8 mouse cellular contexts compared by ENCODE assay signal in genomic region chr9:59567111-59567510, GRCm38 (mm10). TPM values are rescaled to one million over a fixed set of nuclear protein-coding genes. Genes with fewer than 3 reads are reported as not detected.
DNase-seq lines count a peak whose midpoint lies in the region; ATAC-seq and TF ChIP-seq lines count a peak whose summit lies in the region.

No protein-coding gene starts in this region.

- no peak overlapping the region for H3ac ChIP-seq in C2C12 (ENCODE audit: control insufficient read depth, insufficient read length, low read depth)

- H3K79me2 ChIP-seq in C2C12 (ENCODE audit: control insufficient read depth, insufficient read depth), result no peaks in the 10 kb centered on the region

- ATAC-seq in granulocyte monocyte progenitor cell, adult 5-6 weeks (replicated peaks; ENCODE audit: poor library complexity, severe bottlenecking), result peak; percentile 95
- ATAC-seq in liver, embryonic 16.5 days (ENCODE audit: low read depth), result 0 out of 2 replicates have a peak, but pooled peaks have one; percentile 47
- ATAC-seq in neural tube, embryonic 13.5 days (ENCODE audit: low read depth), result peak; percentile 72

- H3K4me1 ChIP-seq in liver, embryonic 16.5 days (ENCODE audit: control insufficient read depth, low read depth, low read length), result no peaks in the 10 kb centered on the region
- H3K4me1 ChIP-seq in neural tube, embryonic 13.5 days (replicated peaks), result no peaks in the 10 kb centered on the region

- H3K36me3 ChIP-seq in C2C12 (ENCODE audit: control insufficient read depth, insufficient read depth), result peaks cover 17% of the 10 kb centered on the region
- no peaks in the 10 kb centered on the region for H3K36me3 ChIP-seq in liver, embryonic 16.5 days (ENCODE audit: control insufficient read depth, insufficient read depth)
- H3K36me3 ChIP-seq in neural tube, embryonic 13.5 days, result peaks cover 33% of the 10 kb centered on the region

- H3K4me3 ChIP-seq in C2C12 (ENCODE audit: insufficient read depth, poor library complexity, severe bottlenecking), result no peak overlapping the region
- no peak overlapping the region for H3K4me3 ChIP-seq in liver, embryonic 16.5 days (ENCODE audit: low read depth, low read length)
- no peak overlapping the region for H3K4me3 ChIP-seq in neural tube, embryonic 13.5 days

- no peak overlapping the region for H3K4me2 ChIP-seq in liver, embryonic 16.5 days (ENCODE audit: low read depth, low read length)
- H3K4me2 ChIP-seq in neural tube, embryonic 13.5 days, result no peak overlapping the region

- WGBS in liver, embryonic 16.5 days (ENCODE audit: insufficient replicate concordance), result 13% methylated on average over 6 of the region's 6 CpGs
- 33% methylated on average over 6 of the region's 6 CpGs for WGBS in neural tube, embryonic 13.5 days

- no peak overlapping the region for H3K27ac ChIP-seq in liver, embryonic 16.5 days (ENCODE audit: low read length)
- no peak overlapping the region for H3K27ac ChIP-seq in neural tube, embryonic 13.5 days (replicated peaks)

- peak; percentile 72 for TF ChIP-seq CTCF in C2C12 (IDR thresholded peaks at IDR 0.05; ENCODE audit: control insufficient read depth, insufficient read depth, insufficient read length)

- peak; percentile 36 for DNase-seq in Muller cell, postnatal 12 days (ENCODE audit: inconsistent ontology term)
- peak; percentile 74 to 76 for DNase-seq in cerebellum, postnatal 10 days
- peak; percentile 39 to 68 for DNase-seq in kidney, adult 8-10 months
- peak; percentile 70 for DNase-seq in thymus, postnatal 0 days (ENCODE audit: low spot score)

- no peaks in the 10 kb centered on the region for H3K79me3 ChIP-seq in C2C12 (ENCODE audit: low read depth)

- H3K9me3 ChIP-seq in liver, embryonic 16.5 days (replicated peaks; ENCODE audit: control insufficient read depth, low read length), result no peaks in the 10 kb centered on the region
- no peaks in the 10 kb centered on the region for H3K9me3 ChIP-seq in neural tube, embryonic 13.5 days

- H3K9ac ChIP-seq in liver, embryonic 16.5 days (ENCODE audit: low read depth, low read length), result no peak overlapping the region
- no peak overlapping the region for H3K9ac ChIP-seq in neural tube, embryonic 13.5 days

- no peaks in the 10 kb centered on the region for H3K27me3 ChIP-seq in C2C12 (ENCODE audit: control insufficient read depth, insufficient read depth, insufficient read length)
- H3K27me3 ChIP-seq in liver, embryonic 16.5 days (ENCODE audit: control insufficient read depth, insufficient read depth, low read depth, low read length), result peaks cover 6% of the 10 kb centered on the region; the same call in 1 of the 2 replicates
- no peaks in the 10 kb centered on the region for H3K27me3 ChIP-seq in neural tube, embryonic 13.5 days

TF ChIP-seq in C2C12, 6 proteins besides CTCF, POLR2A, EP300 and RAD21:
- TF ChIP-seq MAX (IDR thresholded peaks at IDR 0.05) (no peak), FOSL1 (IDR thresholded peaks at IDR 0.05; ENCODE audit: insufficient read depth, low read length, poor library complexity, severe bottlenecking) (no peak), MYOD1 (IDR thresholded peaks at IDR 0.05; ENCODE audit: control insufficient read depth, insufficient read length, low read depth) (no peak), USF1 (IDR thresholded peaks at IDR 0.05; ENCODE audit: low read depth) (no peak), CEBPB (IDR thresholded peaks at IDR 0.05; ENCODE audit: low read depth) (no peak)

RNA-seq across cellular contexts. Expression of gene Celf6, which starts 10.6 kb away (rescaled TPM):
- polyA plus RNA-seq in C2C12 (2012; fragmentation: generic; extraction: Trizol), result 0.13 TPM
- total RNA-seq in granulocyte monocyte progenitor cell, adult 5-6 weeks (2014; fragmentation: Nextera tagmentation), result not detected in 2 replicates
- total RNA-seq in granulocyte monocyte progenitor cell, adult 5-6 weeks (2017), result not detected in 2 replicates
- 0.05 TPM in 1 of 2 replicates, not detected in the other for polyA plus RNA-seq in liver, embryonic 16.5 days (2015; fragmentation: Nextera tagmentation; extraction: Ambion mirVana)
- polyA plus RNA-seq in neural tube, embryonic 13.5 days (2015; fragmentation: Nextera tagmentation; extraction: Ambion mirVana), result 21.7 and 24.8 TPM in 2 replicates
- 0.08 TPM in 1 of 2 replicates, not detected in the other for polyA plus RNA-seq in thymus, postnatal 0 days (2015; fragmentation: Nextera tagmentation; extraction: Ambion mirVana)

RNA-seq across cellular contexts. Expression of gene Tmem202, which starts 27.5 kb away (rescaled TPM):
- polyA plus RNA-seq in C2C12 (2012; fragmentation: generic; extraction: Trizol), result 0.35 TPM
- total RNA-seq in granulocyte monocyte progenitor cell, adult 5-6 weeks (2014; fragmentation: Nextera tagmentation), result not detected in 2 replicates
- total RNA-seq in granulocyte monocyte progenitor cell, adult 5-6 weeks (2017), result not detected in 2 replicates
- not detected in 2 replicates for polyA plus RNA-seq in liver, embryonic 16.5 days (2015; fragmentation: Nextera tagmentation; extraction: Ambion mirVana)
- 0.24 TPM in 1 of 2 replicates, not detected in the other for polyA plus RNA-seq in neural tube, embryonic 13.5 days (2015; fragmentation: Nextera tagmentation; extraction: Ambion mirVana)
- polyA plus RNA-seq in thymus, postnatal 0 days (2015; fragmentation: Nextera tagmentation; extraction: Ambion mirVana), result 0.23 and 0.72 TPM in 2 replicates

RNA-seq across cellular contexts. Expression of gene Hexa, which starts 27.8 kb away (rescaled TPM):
- 83.6 TPM for polyA plus RNA-seq in C2C12 (2012; fragmentation: generic; extraction: Trizol)
- total RNA-seq in granulocyte monocyte progenitor cell, adult 5-6 weeks (2014; fragmentation: Nextera tagmentation), result 172 and 180 TPM in 2 replicates
- 206 TPM in 2 replicates for total RNA-seq in granulocyte monocyte progenitor cell, adult 5-6 weeks (2017)
- 35.4 and 38.7 TPM in 2 replicates for polyA plus RNA-seq in liver, embryonic 16.5 days (2015; fragmentation: Nextera tagmentation; extraction: Ambion mirVana)
- 58.6 and 63.7 TPM in 2 replicates for polyA plus RNA-seq in neural tube, embryonic 13.5 days (2015; fragmentation: Nextera tagmentation; extraction: Ambion mirVana)
- 39.9 and 47.7 TPM in 2 replicates for polyA plus RNA-seq in thymus, postnatal 0 days (2015; fragmentation: Nextera tagmentation; extraction: Ambion mirVana)

RNA-seq across cellular contexts. Expression of gene Parp6, which starts 50.0 kb away (rescaled TPM):
- 6.0 TPM for polyA plus RNA-seq in C2C12 (2012; fragmentation: generic; extraction: Trizol)
- total RNA-seq in granulocyte monocyte progenitor cell, adult 5-6 weeks (2014; fragmentation: Nextera tagmentation), result 24.7 and 34.6 TPM in 2 replicates
- 10.9 and 21.2 TPM in 2 replicates for total RNA-seq in granulocyte monocyte progenitor cell, adult 5-6 weeks (2017)
- 3.5 and 4.3 TPM in 2 replicates for polyA plus RNA-seq in liver, embryonic 16.5 days (2015; fragmentation: Nextera tagmentation; extraction: Ambion mirVana)
- 189 and 197 TPM in 2 replicates for polyA plus RNA-seq in neural tube, embryonic 13.5 days (2015; fragmentation: Nextera tagmentation; extraction: Ambion mirVana)
- 23.7 and 25.2 TPM in 2 replicates for polyA plus RNA-seq in thymus, postnatal 0 days (2015; fragmentation: Nextera tagmentation; extraction: Ambion mirVana)

Comparison
In these comparisons a context has a peak if more than half of its experiments do, and no peak if none do; other contexts are left out.
1. RNA of gene Celf6, which starts 10.6 kb away (polyA plus RNA-seq): 21.7 to 24.8 TPM in neural tube, embryonic 13.5 days; 0.13 TPM in C2C12 (single experiment), 0.08 TPM in thymus, postnatal 0 days and 0.05 TPM in liver, embryonic 16.5 days; every median in the first group is over 10 times any median in the second.
2. Peak in every context shown above with its lines, with median percentiles within 50 percentile points of each other: DNase-seq and ATAC-seq.